Mouse (Mus musculus) retina, embryonic 14.5 days (tissue): Measurements from ENCODE around the gene Papolb.

Source experiments
- DNase-seq: peaks from one replicate; pipeline ENCODE4 v3.0.0-alpha.2; 2015; ENCODE audit warnings: low spot score

The Papolb gene

DNA sequence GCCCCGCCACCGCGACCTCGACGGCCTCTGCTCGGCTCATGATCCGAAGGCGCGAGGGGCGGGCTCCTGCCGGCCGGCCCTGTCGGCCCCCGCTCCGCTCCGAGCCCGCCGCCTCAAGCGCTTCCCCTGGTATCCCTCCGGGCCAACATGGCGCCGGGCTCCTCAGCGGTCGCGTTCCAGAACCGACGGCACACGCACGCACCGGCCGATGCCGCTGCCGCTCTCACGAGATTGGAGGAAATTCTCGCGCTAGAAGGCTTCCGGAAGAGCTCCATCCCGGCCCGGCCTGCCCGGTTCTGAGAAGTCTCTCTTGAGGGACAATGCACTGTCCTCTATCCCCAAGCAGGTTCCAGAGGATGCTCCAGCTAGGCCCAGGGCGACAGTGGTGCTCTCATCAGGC is at the start of gene Papolb:
Gene Papolb, minus strand, starts transcription at position 162 of the 400 bp plus-strand sequence.
- DNase-seq = no peak

GRCm38 (mm10) chr5:142578192-142578591 is 48.3 kb upstream of the Papolb start:
- no peak for DNase-seq

DNA sequence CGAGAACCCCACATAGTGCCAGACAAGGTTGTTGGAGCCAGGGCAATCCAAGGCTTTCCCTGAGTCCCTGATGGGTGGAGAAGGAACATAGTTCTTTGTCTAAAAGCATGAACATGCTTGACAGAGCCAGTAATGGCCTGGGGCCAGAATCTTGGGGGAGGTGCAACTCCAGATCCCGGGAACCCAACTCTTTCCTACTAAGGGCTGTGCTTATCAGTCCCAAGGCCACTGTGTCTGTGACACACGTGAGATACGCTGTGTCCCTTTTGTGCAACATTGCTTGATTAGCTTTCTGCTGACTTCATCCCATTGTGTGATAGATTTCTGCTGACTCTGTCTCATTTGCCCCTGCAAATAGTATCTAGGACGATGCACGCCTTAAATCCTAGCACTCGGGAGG is 47.0 kb upstream of the Papolb start:
- no peak for DNase-seq

- no peak for DNase-seq
Measured at GRCm38 (mm10) chr5:142574323-142575057, 44.6 kb upstream of the Papolb start.

GRCm38 (mm10) chr5:142564606-142565005 is 34.7 kb upstream of the Papolb start:
- DNase-seq = no peak

DNA sequence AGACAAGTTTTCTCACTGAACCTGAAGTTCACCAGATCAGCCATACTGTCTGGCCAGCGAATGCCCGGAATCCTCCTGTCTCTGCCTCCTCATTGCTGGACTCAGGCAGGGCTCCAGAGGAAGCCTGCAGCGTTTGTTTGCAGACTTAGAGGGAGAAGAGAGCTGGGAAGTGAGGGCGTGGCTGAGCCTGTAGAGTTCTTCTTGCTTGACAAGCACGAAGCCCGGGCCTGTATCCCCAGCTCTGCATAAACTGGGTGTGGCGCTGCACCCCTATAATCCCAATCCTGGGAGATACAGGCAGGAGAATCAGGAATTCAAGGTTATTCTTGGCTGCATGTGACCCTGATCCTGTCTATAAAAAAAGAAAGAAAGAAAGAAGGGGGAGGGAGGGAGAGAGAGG is 30.4 kb upstream of the Papolb start:
- no peak for DNase-seq

GRCm38 (mm10) chr5:142557397-142558067 is 27.7 kb upstream of the Papolb start:
- peak; percentile 76 for DNase-seq

GRCm38 (mm10) chr5:142556721-142557120 is 26.8 kb upstream of the Papolb start:
- no peak for DNase-seq

DNA sequence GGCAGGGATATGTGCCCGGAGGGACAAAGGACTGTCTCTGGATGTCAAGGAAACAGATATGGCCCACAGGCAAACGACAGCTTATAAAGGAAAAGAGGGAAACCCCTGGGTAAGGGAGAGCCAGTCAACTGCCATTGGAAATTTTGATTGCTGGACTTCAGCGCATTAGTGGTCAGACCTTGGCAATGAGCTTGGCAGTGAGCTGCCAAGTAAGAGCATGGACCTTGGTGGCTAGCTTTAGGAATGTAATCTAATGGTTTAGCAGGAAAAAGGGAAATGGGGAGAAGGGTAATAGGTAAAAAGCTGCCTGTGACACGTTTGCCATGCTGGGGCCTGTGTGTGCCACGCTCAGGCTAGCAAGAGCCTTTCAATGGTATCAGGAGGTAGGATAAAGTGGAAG is 26.0 kb upstream of the Papolb start:
- DNase-seq = no peak

GRCm38 (mm10) chr5:142550706-142551652 is 21.1 kb upstream of the Papolb start, which contains the start of gene Radil:
Radil (minus strand) TSS chr5:142551098.
- peak; percentile 99 for DNase-seq

DNA sequence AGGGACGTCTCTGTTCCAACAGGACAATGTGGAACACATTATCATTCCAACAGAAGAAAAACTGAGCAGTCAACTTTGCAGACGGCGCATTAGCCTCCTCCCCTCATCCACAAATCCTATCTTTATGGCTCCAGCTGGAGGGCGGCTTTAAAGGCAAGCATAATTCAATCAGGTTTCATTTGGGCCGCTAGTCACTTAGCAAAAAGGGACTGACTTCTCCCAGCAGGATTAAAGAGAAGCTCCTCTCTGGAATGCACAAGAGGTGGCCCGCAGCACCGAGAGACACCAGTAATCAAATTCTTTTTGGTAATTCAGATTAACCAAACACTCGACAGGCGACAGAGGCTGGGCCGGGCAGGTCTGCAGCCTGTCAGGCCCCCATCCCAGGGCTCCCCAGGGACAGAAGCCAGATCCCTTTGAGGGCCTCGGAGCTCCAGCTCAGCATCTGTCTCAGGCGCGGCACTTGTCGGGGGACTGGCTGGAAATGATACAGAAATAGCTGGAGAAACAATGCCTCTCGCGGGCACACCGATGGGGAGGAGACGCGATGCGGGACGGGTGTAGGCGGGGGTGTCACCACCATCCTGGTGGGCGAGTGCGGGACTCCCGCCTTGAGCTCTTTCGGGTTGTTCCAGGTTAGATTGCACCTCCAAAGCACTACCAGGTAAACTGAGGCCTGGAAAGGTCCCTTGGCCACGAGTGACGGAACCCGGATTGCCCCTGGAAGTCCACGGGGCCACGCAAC is 20.3 kb upstream of the Papolb start:
- peak; percentile 52 for DNase-seq

GRCm38 (mm10) chr5:142549441-142549840 is 19.6 kb upstream of the Papolb start:
- DNase-seq = no peak

GRCm38 (mm10) chr5:142547066-142547465 is 17.2 kb upstream of the Papolb start:
- DNase-seq = no peak

GRCm38 (mm10) chr5:142546344-142546743 is 16.5 kb upstream of the Papolb start:
- DNase-seq = no peak

DNA sequence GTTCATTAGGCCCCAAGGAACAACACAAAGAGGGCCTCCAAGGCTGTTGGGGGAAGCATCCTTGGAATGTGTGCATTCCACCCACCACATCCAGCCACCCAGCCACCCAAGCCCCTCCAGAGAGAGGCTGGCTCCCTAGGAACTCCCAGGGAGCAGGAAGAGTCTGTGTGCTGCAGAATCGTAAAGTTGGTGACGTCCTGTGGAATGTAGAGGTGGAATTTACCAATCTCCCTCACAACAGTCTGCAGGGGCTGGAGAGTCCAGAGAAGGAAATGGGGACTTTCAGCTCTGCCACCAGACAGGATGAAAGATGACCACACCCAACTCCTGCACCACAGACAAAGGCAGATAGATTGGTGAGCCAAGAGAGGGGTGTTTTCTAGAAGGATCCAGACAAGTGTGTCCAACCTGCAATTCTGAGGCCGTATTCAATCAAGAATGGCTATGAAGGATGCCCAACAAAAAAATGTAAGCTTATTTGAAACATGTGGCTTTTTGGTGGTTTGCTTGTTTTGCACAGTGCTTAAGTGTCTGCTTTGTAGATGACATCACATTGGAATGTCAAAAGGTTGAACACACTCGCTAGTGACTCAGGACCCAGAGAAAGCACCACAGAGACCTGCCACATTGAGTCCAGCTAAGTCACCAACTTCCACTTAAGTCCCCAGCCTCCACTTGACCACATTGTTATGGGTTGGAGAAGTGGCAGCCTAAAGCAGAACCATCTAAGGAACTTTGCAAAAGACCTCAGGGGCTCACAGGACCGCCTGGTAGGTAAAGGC is 15.3 kb upstream of the Papolb start:
- DNase-seq = no peak

- no peak for DNase-seq
Measured at GRCm38 (mm10) chr5:142537286-142537685, 7.4 kb upstream of the Papolb start.

GRCm38 (mm10) chr5:142535388-142535787 is 5.5 kb upstream of the Papolb start:
- DNase-seq = no peak

DNA sequence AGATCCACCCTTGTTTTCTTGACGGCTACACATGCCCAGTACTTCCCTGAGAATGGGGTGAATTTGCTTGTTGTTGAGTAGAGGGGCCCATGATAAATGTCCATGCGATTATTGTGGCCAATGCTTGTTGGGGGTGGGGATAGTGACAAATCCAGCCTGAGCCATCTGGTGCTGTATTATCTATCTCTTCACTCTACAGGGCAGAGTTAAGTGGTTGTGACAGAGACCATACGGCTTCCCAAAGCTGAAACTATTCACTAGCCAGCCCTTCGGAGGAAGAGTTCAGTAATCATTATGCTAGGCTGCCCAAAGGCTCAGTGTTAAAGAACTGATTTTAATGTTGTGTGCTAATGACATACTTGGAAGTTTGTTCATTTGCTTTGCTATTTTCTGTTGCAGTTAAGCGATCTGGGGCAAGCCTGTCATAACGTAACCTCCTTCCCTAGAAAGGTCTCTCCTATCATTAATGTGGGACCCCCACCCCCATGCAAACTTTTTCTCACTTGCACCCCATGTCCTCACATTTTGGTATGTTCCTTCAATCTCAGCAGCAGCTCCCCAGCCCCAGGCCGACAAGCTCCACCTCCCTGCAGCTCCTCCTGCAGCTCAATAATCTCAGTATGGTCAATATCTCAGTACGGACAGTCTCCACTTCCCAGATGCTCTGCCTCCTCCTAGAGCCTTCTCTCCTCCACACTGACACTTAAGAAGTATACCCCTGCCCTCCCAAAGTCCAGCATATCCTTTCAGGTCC is 5.0 kb downstream of the Papolb start:
- DNase-seq = peak; percentile 79

DNA sequence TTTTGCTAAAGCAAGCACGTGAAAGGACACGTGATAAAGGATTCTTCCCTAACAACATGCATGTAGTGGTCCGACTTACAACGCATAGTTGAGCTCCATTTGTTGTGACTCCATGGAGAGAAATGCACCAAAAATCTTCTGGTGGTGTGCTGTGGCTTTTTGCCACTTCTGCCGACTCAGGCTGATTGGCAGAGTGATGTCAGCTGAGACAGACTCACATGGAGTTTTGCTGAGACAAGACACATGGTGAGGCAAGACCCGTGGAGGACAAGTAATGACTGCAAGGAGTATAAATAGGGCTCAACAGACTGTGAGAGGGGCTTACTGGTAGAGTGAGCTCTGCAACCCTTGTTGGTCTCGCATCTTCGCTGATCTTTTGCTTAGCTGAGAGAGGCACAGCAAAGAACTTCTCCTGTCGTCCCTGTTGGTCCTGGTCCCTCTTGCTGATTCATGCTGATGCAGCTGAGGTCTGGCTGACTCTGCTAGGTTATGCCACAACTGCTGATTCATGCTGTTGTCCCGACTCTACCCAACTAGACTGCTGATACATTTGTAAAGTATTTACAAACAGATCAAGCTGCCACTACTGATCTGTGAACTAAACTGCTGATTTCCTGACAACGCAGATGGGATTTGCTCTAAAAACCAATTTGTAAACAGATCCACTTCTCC is 8.5 kb downstream of the Papolb start:
- DNase-seq = no peak

- DNase-seq = no peak
Measured at GRCm38 (mm10) chr5:142520360-142520759, 9.5 kb downstream of the Papolb start.
